ENCODE assay signal across 8 mouse cellular contexts in the genomic region with DNA sequence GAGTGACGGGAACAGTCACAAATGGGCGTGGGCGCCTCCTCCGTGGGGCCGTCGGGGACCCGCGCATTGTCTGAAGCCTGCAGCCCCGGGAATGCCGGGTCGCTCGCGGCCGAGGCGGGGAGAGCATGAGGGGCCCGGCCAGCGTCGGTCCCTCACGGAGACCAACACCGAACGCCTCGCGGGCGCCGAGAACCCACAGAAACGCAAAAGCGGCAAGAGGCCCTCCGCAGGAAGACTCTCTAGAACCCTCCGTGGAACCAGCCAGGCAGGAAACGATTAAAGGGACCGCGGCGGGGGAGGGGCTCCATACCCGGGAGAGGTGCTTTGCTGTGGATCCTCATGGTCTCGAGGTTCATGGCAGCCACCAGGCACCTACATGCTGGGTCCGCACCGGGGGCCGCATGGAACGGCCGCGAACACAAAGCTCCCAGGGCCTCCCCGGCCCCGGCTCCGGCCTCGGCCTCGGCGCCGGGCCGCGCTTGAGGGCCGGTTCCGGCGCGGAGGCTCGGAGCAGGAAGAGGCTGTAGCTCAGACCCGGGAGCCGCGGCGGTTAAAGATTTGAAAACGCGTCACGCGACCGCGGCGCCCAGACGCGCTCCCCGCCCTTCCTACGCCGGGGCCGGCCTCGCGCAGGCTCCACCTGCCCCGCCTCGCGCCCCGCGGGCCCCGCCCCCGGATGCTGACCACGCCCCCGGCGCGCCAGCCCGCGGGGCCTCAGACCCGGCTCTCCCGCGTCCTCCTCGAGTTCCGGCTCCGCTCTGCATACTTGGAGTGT. TPM values are rescaled to one million over a fixed set of nuclear protein-coding genes. Genes with fewer than 3 reads are reported as not detected.
DNase-seq lines count a peak whose midpoint lies in the region; ATAC-seq lines count a peak whose summit lies in the region.

A gene (minus strand): TSS at position 560 of the 775 bp plus-strand sequence.
A gene (plus strand): TSS at position 694 of the 775 bp plus-strand sequence.

- peak within 1 kb of the TSS; percentile 69 for H3K4me3 ChIP-seq in hindbrain, embryonic 15.5 days

- H3K4me1 ChIP-seq in hindbrain, embryonic 15.5 days (replicated peaks): peaks cover 11% of the 10 kb centered on the region

- H3K9me3 ChIP-seq in hindbrain, embryonic 15.5 days: no peaks in the 10 kb centered on the region

- peak within 1 kb of the TSS; percentile 75 for H3K4me2 ChIP-seq in hindbrain, embryonic 15.5 days

- no peaks in the 10 kb centered on the region for H3K27me3 ChIP-seq in hindbrain, embryonic 15.5 days

- peak within 1 kb of the TSS; percentile 67 for H3K27ac ChIP-seq in hindbrain, embryonic 15.5 days (replicated peaks)

- H3K9ac ChIP-seq in hindbrain, embryonic 15.5 days: peak within 1 kb of the TSS; percentile 81

- ATAC-seq in hindbrain, embryonic 15.5 days (ENCODE audit: low FRiP score, low read depth): peak; percentile 98

- no peaks in the 10 kb centered on the region for H3K36me3 ChIP-seq in hindbrain, embryonic 15.5 days

- DNase-seq in WW6 (ENCODE audit: low read depth, low spot score): peak; percentile 69
- DNase-seq in cerebellum, postnatal 36 days: peak; percentile 81 to 90
- DNase-seq in frontal cortex, postnatal 36 days (ENCODE audit: low spot score in 2 of 2): peak; percentile 87 to 90
- peak; percentile 89 to 90 for DNase-seq in layer of hippocampus, postnatal 36 days
- DNase-seq in lung, postnatal 36 days: peak; percentile 92
- peak; percentile 93 for DNase-seq in retina, embryonic 14.5 days (ENCODE audit: low spot score)
- DNase-seq in thymus, postnatal 36 days: peak; percentile 95 to 96

- WGBS in hindbrain, embryonic 15.5 days: under 1% methylated on average over 93 of the region's 93 CpGs

RNA-seq across cellular contexts. Expression of the first gene that starts in this region (rescaled TPM):
- polyA plus RNA-seq in hindbrain, embryonic 15.5 days (2015; fragmentation: Nextera tagmentation; extraction: Ambion mirVana): 10.6 and 12.1 TPM in 2 replicates
- total RNA-seq in layer of hippocampus, postnatal 36 days (2021): 1 to 10 TPM; 1.4 to 1.6 TPM

RNA-seq across cellular contexts. Expression of the second gene that starts in this region (rescaled TPM):
- polyA plus RNA-seq in hindbrain, embryonic 15.5 days (2015; fragmentation: Nextera tagmentation; extraction: Ambion mirVana): 8.0 and 9.0 TPM in 2 replicates
- total RNA-seq in layer of hippocampus, postnatal 36 days (2021): 10 to 100 TPM; 13.0 to 15.0 TPM

Comparison
In these comparisons a context has a peak if more than half of its experiments do, and no peak if none do; other contexts are left out.
1. Peak in every context shown above with its lines: DNase-seq, ATAC-seq, H3K4me3 ChIP-seq and H3K27ac ChIP-seq.